Mouse (Mus musculus): ENCODE results near the gene Scin.

Gene Scin

DNA sequence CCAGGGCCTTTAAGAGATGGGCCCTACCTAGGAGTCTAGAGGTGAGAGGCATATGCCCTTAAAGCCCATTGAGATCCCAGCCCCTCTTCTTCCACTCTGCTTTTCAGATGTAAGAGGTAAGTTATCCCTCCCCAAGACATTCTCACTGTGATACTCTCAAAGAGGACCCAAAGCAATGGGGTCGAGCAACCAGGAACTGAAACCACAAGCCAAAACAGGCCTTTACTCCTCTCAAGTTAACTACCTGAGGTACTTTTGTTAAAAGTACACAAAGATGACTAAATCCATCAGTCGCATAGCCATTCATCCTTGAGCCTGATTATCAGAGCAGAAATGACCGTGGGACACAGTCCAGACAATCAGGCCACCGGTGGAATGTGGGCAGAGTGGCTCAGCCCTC, 19.1 kb downstream of the Scin start:
- ChIA-PET CTCF (no interaction called here), POLR2A (no interaction called here)

DNA sequence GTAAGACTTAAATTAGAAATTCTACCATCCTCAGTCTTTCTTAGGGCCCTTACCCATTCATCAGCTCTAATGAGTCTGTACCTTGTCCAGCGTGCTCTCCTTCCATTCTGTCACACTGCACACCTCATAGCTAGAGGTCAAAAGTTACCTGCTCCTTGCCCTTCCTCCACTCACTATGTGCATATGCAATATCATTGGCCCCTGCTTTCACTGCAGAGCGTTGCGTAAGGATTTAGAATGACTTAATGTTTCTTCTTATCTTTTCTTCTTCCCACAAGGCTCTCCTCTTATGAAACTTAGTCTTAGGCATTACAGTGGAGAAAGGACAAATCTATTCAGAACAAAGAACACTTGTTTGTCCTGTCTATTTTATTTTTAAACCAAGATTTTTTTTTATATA, 20.0 kb downstream of the Scin start:
- ChIA-PET POLR2A (interaction anchor here in 1 of 4 experiments (0.5 kb wide), 1 partner anchor 9 kb away, joined by 4 read pairs; no protein-coding TSS in a partner anchor), CTCF (no interaction called here)

DNA sequence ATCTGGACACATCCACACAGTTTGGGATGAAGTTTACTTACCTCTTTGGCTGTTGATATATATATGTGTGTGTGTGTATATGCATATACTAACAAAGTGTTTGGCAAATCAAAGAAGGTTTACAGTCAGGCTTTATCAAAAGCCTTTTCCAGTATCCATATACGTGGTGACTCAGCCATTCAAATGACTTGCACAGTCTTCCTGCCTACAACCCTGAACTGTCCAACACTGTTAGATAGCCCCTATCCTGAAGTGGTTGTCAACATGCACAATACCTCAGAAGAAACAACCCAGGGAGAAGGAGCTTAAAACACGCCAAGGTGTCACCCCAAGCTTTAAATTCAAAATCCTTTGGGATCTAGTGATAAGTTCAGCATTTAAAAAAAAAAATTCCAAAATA, 20.4 kb downstream of the Scin start:
- CTCF ChIA-PET = no interaction called here

DNA sequence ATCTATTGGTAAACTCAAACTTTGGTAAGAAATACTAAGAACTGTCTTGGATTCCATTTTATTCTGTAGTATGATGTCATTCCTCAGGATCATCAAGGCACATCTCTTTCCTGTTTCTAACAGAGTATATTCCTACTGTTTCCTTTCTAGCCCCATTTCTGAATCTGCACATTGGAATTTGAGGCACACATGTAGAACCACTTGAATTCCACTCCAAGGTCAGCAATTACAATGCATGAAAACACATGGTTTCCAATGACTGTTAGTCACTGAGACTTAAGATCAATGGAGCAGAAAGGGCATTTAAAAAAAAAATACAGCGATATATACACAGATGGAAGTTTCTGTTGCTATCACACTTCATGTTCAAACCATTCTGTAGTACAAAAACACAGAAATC, 24.8 kb downstream of the Scin start:
- ChIA-PET CTCF (no interaction called here), POLR2A (no interaction called here)

More for the DNA sequence above, 20.4 kb downstream of the Scin start:
- POLR2A ChIA-PET = interaction anchor here in 1 of 4 experiments (0.6 kb wide), 1 partner anchor 666 kb away, joined by 3 read pairs; no protein-coding TSS in a partner anchor

DNA sequence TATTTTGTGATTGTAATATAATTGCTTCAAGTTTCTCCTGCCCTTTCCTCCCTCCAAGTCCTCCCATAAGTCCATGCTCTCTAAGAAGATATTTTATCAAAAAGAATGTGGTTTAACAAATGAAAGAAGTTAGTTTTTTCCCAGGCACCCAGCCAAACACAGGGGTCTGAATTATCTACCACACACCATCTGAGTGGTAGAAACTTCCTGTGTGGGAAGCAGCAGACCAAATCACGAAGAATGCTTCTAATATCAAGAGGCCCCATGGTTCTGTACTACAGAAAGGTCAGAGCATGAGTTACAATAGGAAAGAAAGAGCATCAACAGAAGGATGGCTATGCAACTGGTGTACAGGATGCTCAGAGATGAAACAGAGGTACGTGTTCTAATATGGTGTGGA, 25.9 kb downstream of the Scin start:
- ChIA-PET POLR2A (no interaction called here), CTCF (interaction anchor here in 1 of 4 experiments (0.7 kb wide), 1 partner anchor 601 kb away, joined by 4 read pairs; no protein-coding TSS in a partner anchor)

DNA sequence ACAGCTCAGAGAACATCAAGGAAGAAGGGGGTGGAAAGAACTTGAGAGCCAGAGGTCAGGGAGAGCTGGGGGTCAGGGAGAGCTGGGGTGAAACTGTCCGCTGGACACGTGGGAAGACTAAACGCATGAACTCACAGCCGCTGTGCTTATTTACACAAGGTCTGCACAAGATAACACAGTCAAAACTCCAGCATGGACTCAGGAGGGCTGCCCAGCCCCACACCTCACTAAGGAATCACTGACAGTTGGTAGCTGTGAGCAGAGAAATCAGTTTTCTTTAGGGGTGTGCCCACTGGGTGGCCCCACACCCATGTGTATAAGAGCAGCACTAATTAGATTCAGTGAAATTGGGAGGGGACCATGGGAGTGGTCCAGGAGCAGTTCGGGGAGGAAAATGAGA, 27.2 kb downstream of the Scin start:
- ChIA-PET CTCF (no interaction called here), POLR2A (no interaction called here)

DNA sequence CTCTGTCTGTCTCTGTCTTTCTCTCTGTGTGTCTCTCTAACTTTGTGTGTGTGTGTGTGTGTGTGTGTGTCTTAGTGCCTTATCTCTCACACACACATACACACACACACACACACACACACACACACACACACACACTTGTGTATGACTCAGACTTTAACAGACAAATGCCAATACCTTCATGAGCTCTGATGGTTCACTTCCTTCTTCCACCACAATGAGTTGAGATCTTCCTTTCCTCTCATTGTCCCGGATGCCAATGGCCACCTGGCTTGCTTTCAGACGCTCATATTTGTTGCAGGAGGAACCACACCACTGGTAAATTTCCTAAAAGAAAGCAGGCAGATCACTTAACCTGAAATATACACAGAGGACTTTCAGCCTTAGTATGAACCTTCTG, 29.3 kb downstream of the Scin start:
- ChIA-PET CTCF (interaction anchor here in 2 of 4 experiments (0.6 to 0.7 kb wide), 2 partner anchors 60 to 497 kb away, joined by 3 to 5 read pairs; no protein-coding TSS in a partner anchor), POLR2A (interaction anchor here in 1 of 4 experiments (0.6 to 0.7 kb wide), 2 partner anchors 9 to 19 kb away, joined by 4 to 7 read pairs; no protein-coding TSS in a partner anchor)

DNA sequence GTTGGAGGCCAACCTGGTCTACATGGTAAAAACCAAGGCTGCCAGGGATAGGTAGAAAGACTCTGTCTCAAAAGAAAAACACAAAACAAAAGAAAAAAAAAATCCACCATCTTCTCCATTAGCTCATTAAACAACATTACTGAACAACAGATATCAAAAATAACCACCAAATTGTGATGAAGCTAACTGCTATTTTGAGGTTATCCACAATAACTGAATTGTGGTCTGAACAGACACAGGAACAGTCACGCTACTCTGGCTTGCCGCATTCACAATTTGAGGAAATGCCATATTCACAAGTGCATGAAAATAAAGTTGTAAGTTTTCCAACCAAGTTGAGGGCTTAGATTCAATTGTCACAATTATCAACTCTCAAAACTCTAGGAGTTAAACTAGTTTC, 31.7 kb downstream of the Scin start:
- POLR2A ChIA-PET = no interaction called here

DNA sequence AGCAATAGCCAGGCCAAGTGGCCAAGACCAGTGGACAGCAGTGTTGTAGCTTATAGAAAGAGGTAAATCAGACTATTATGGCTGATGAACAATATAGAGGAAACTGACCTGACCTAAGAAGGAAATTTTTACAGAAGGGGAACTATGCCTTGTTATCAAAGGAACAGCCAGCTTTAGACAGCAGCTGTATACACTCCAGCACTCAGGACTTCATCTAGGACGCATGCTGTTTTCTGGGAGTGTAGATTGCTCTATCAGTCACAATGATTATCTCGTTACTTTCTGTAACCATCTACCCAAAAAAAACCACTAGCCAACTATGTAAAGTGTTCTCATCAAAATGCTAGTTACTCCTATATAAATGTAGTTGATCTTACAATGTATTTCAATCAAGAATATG, 34.6 kb downstream of the Scin start:
- ChIA-PET POLR2A (no interaction called here), CTCF (no interaction called here)

More for the DNA sequence above, 31.7 kb downstream of the Scin start:
- CTCF ChIA-PET = no interaction called here

DNA sequence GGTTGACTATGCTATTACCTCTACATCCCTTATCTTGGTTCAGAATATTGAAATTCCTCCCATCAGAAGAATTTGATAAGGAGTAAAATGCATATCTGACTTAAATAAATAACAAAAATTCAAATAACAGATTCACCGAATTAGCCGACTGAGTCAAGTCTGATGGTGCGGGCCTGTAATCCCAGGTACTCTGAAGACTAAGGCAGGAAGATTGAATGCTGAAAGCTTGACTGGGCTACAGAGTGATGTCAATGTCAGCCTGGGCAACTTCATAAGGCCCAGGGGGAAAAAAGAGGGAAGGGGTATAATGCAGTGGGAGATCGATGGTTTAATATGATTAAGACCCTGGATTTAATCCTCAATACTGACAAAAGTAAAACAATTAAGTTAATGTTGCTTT, 36.6 kb downstream of the Scin start:
- CTCF ChIA-PET = no interaction called here
- POLR2A ChIA-PET = no interaction called here

DNA sequence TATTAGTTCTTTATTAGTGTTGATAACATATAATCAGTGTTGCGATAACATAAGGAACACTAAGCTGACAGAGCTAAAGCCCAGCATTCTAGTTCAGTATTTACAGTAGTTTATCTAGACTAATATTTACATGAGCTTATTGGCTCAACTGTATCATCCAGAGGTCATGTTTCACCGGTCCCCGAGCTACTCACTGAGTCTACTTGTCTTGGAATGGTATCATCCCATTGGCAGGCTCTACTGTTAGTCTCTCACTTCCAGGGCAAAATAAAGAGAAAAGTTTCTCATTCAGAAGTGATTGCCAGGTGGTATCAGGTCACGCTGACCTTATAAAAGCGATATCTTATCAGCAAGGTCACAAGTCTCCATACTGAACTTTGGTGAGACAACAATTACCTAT, 37.0 kb downstream of the Scin start:
- POLR2A ChIA-PET = no interaction called here
- CTCF ChIA-PET = no interaction called here

DNA sequence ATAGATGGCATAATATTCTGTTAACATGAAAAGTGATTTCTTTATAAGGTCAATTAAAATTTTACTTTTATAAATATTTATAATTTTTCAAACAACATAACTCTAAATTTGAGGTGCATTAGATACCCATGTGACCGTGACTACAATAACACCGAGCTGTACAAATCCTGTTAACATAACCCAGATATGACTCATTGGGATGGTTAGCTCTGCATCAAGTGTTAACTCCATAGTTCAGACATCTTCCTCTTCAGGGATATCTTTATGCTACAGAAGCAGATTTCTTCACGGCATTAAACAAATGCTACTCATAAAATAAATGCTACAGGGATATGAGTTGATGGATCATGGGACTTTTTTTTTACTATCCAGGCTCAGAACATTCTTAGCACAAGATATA, 37.6 kb downstream of the Scin start:
- POLR2A ChIA-PET = no interaction called here
- CTCF ChIA-PET = no interaction called here

DNA sequence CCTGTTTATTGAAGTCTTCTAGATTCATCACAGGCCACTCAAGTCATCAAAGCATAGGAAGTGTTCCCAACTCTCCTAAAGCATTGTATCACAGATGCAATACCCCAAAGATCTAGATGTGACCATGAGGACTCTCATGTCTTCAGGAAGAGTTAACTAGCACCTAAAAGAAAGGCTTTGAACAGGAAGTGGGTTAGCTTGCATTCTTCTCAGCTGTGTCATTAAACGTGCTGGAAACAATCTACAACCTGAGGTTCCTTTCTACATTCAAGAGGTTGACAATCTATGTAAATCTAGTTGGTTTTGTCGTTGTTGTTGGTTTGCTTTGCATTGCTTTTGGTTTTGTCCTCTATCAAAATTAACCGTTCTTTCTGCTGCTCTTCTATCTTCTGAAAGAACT, 44.0 kb downstream of the Scin start:
- ChIA-PET POLR2A (no interaction called here), CTCF (no interaction called here)

DNA sequence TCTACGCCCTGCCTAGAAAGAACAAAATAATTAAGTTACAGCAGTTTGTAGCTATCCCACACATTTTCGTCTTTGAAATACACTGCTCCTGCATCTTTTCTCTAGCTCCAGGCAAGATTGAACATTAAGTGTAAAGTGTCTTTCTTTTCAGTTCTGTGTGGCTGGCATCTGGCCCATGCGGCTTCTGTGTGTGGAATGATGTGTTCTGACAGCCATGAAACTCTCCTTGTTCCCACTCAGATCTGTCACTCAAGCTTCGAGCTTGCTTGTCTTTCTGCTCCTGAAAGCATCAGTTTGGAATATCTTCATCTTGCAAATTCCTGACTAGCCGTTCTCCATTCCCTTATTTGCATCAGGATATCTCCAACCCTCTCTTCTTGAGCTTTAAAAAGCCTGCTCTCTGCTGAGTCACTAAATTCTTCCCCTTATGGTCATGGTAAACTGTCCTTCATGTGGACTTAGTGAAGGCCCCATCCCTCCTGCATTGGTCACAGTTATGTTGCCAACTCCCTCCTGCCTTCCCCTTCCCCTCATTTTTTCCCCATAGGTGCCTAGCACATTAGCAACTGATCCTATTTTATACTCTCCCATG, 48.2 kb downstream of the Scin start:
- POLR2A ChIA-PET = no interaction called here
- CTCF ChIA-PET = no interaction called here

DNA sequence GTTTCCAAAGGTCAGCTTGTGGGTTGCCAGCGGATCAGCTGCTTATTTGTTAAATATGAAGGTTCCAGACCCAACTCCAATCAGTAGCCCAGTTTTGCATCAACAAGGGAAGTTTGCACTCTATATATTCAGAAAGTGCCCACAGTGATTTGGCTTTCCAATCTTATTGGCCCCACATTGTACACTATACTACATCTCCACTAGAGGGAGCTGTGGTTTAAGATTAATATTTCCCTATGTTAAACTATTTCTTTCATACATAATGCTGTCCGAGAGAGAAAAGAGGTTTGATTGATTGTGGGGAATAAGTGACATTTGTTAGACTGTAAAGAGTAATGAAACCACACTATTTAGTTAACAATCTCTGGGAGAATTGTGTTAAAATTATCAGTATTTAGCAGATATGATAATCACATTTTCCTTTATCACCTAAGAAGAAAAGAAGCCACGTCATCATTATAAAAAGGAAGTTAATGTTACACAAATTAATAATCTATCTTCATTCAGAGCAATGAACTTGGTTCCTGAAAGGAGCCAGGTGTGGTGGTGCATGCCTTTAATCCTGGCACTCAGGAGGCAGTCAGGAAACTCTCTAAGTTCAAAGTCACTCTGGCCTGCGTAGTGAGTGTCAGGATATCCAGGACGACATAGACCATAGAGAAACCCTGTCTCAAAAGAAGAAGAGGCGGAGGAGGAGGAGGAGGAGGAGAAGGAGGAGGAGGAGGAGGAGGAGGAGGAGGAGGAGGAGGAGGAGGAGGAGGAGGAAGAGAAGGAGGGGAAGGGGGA, 51.4 kb downstream of the Scin start:
- ChIA-PET CTCF (interaction anchor here in 3 of 4 experiments (0.5 to 1.5 kb wide), 4 partner anchors 10 to 82 kb away, joined by 3 to 5 read pairs (median 4); no protein-coding TSS in a partner anchor), POLR2A (interaction anchor here in 1 of 4 experiments (0.5 kb wide), 1 partner anchor 237 kb away, joined by 5 read pairs; no protein-coding TSS in a partner anchor)

DNA sequence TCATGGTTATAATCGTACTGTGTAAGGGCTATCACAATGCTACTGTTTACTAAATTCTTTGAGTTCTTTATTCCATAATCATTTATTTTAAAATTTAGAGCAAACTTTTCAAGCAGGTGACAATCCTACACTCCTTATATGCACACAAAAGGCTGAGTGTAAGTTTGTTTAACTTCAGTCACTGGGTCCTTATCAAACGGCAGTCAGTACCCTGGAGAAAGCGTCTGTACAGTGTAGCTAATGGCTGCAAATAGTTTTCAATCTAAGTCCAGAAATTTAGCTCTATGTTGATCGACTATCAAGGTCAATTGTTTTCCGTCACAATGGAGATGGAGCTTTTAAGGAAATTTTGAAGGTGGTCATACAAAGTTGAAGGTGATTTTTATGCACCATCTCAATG, 52.0 kb downstream of the Scin start:
- ChIA-PET POLR2A (no interaction called here), CTCF (interaction anchor here in 2 of 4 experiments (0.8 to 1.5 kb wide), 3 partner anchors 10 to 83 kb away, joined by 3 to 5 read pairs (median 4); no protein-coding TSS in a partner anchor)

DNA sequence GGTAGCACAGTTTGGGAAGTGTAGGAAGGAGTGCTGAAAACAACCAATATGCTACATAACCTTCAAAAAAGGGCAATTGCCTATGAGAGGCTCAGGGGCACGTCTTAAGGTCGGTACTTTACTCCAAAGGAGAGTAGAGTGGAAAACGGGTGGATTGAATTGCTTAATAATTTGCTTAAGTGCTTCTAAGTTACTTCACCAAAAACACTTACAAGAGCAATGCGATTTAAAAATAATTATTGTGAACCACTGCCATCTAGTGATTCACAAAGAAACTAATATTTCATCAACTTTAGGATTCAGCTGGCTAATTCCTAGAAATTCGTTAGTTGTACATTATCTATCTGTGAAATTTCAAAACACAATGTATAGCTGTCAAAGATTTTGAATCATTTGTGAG, 60.4 kb downstream of the Scin start:
- ChIA-PET POLR2A (no interaction called here), CTCF (interaction anchor here in 1 of 4 experiments (0.6 to 0.9 kb wide), 2 partner anchors 359 to 408 kb away, joined by 3 read pairs; no protein-coding TSS in a partner anchor)

DNA sequence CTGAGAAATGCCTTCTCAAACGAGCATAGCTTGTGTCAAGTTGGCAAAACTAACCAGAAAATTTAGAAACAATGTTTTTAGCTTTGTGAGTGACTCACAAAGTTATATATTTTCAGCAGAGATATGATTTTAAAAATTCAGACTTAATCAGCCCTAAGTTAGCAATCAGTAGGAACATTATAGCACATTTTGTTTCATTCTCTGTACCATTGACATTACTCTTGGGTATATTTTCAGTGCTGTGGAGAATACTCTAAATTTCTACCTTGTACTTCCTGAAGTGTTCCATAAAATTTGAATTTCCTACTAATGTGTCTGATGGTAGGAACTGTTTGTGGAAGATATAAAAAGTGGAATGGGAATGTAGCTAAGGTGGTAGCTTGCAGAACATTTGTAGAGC, 87.0 kb downstream of the Scin start:
- ChIA-PET CTCF (no interaction called here), POLR2A (interaction anchor here in 1 of 4 experiments (1.7 kb wide), 1 partner anchor 10 kb away, joined by 5 read pairs; no protein-coding TSS in a partner anchor)

DNA sequence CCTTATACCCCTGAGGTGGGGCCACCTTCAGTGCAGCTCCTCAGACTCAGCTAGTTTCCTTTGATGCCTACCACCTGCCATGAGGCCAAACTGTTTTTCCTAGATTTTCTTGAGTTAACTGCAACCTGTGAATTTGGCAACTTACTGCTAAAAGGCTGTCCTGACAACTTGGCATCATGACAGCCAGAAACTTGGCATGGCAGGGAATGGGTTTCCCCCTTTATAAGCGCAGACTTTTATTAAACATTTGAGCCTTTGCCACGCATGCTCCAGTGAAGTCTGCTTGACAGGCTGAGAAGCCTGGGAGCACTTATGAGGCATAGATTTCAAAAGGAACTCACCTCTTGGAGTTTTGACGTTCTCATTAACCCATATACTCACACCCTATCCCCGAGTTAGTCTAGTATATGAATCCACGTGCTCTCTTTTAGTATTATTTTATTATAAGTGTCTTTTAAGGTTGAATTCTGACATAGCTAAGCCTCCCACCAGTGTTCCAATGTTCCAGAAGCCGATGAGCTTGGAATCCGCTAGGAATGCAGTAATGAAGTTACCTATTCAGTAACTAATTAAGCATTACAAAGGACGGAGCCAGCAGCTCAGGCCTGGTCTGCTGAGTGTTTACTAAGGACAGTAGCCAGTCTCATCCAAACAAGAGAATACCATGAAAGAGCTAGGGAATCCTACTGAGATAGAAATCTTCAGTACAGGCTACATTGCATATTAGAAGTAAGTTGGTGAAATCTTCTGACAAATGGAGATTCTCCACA, 90.0 kb downstream of the Scin start:
- ChIA-PET POLR2A (no interaction called here), CTCF (no interaction called here)

DNA sequence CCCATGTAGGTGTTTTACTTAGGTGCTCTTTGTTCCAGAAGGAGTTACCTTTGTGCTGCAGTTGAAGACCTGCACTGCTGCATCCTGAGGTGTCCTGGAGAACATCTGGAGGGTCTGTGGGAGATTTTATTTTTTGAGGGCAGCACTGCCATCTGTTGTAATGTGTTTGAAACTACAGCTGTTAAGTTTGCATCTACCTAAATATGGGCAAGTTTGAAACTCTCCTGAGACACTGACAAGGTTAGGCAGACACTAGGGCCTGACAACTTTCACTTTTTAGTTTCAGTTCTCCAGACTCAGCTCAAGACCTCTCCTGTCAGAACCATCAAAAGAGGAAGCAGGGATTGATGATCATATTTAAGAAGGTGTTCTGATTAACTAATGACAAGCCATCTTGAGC, 94.0 kb downstream of the Scin start:
- ChIA-PET CTCF (interaction anchor here (0.5 to 1.5 kb wide), 8 partner anchors 44 to 1362 kb away, joined by 3 to 9 read pairs (median 3); no protein-coding TSS in a partner anchor), POLR2A (no interaction called here)
